Mouse (Mus musculus) cerebellum, adult (tissue): ENCODE measurements at regions not wholly inside any gene's neighbourhood (a gene's known extent, or its start where the extent isn't known, plus 50 kb on each side); places are given as distances from the start of the nearest gene placed in this dataset.

Experiments used
- ATAC-seq: cut with Nextera tagmentation; 2 replicates; pipeline ENCODE4 v1.9.2; 2017; ENCODE audit warnings: mild to moderate bottlenecking, moderate library complexity, mixed read lengths; ENCODE audit not compliant: insufficient number of reproducible peaks, low FRiP score, low TSS enrichment

GRCm38 (mm10) chr2:106527008-106527407, 166.1 kb upstream of the Mpped2 start:
- no peak for ATAC-seq

- no peak for ATAC-seq
These were observed 163.8 kb upstream of the Mpped2 start for GRCm38 (mm10) chr2:106529247-106529646.

GRCm38 (mm10) chr2:106529746-106530145, 163.3 kb upstream of the Mpped2 start:
- ATAC-seq, result no peak

- ATAC-seq, result no peak
These were observed 154.7 kb upstream of the Mpped2 start for GRCm38 (mm10) chr2:106538329-106538728.

GRCm38 (mm10) chr2:106540176-106540575, 152.9 kb upstream of the Mpped2 start:
- no peak for ATAC-seq

GRCm38 (mm10) chr2:106547117-106547516, 146.0 kb upstream of the Mpped2 start:
- ATAC-seq, result peak; percentile 75

GRCm38 (mm10) chr2:106553666-106554065, 139.4 kb upstream of the Mpped2 start:
- no peak for ATAC-seq

- ATAC-seq, result no peak
These were observed 131.4 kb upstream of the Mpped2 start for GRCm38 (mm10) chr2:106561571-106562090.

- ATAC-seq, result no peak
These were observed 122.8 kb upstream of the Mpped2 start for GRCm38 (mm10) chr2:106570226-106570625.

- no peak for ATAC-seq
These were observed 121.7 kb upstream of the Mpped2 start for GRCm38 (mm10) chr2:106571346-106571745.

GRCm38 (mm10) chr2:106571913-106572312, 121.2 kb upstream of the Mpped2 start:
- no peak for ATAC-seq

- no peak for ATAC-seq
These were observed 116.2 kb upstream of the Mpped2 start for GRCm38 (mm10) chr2:106576746-106577323.

- no peak for ATAC-seq
These were observed 115.0 kb upstream of the Mpped2 start for GRCm38 (mm10) chr2:106578062-106578461.

- ATAC-seq, result no peak
These were observed 112.4 kb upstream of the Mpped2 start for GRCm38 (mm10) chr2:106580663-106581062.

GRCm38 (mm10) chr2:106621251-106621650, 71.8 kb upstream of the Mpped2 start:
- ATAC-seq, result no peak

GRCm38 (mm10) chr2:106622326-106622725, 70.7 kb upstream of the Mpped2 start:
- ATAC-seq, result no peak

- no peak for ATAC-seq
These were observed 69.4 kb upstream of the Mpped2 start for GRCm38 (mm10) chr2:106623680-106624079.

- ATAC-seq, result no peak
These were observed 61.1 kb upstream of the Mpped2 start for GRCm38 (mm10) chr2:106631986-106632385.
